Mouse (Mus musculus) urinary bladder, adult 18-20 months (tissue): Measurements from ENCODE around the gene Tube1.

Source experiments
- DNase-seq, 2 experiments: peaks; one replicate each; pipeline ENCODE4 v3.0.0; 2022; ENCODE audit warnings: low spot score in 2 of 2, mixed read lengths in 2 of 2

Gene Tube1

DNA sequence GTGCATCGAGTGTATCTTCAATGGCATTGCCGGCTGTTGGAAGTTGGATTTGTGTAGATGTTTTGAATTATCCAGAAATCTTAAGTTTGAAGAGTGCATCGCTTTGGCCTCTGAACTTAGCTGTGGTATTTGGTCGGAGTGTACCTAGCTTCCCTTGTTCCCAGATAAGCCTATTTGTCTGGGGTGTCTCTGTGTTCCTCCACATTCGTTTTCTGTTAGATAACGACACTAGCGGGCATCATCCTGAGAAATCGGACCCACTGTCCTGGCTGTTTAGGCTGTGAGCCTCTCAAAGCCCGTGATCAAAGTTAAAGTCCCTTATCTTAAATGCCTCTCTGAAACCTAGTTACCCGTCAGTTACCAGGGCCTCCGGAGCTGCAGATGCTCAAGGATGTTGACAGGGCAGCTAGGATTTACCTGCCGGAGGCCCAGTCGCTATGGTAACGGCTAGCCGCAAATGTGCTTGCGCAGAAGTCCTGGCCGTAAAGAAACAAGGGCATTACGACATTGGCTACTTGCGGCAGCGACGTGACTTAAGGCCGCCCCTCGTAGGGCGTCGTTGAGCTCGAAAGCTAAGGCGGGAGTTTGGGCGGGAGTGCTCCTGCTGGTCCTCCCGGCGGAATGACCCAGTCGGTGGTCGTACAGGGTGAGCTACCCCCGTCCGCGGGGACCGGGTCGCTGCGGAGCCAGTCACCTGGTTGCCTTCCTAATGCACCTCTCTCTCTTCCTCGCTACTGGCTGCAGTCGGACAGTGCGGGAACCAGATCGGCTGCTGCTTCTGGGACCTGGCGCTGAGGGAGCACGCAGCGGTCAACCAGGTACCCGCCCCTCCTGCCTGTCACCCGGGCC lies at the start of gene Tube1, which contains the start of gene Fam229b:
TSS of gene Tube1 (plus strand) at position 515 of the 849 bp plus-strand sequence.
TSS of gene Fam229b (minus strand) at position 453 of the 849 bp plus-strand sequence.
- peak; percentile 77 to 83 for DNase-seq

DNA sequence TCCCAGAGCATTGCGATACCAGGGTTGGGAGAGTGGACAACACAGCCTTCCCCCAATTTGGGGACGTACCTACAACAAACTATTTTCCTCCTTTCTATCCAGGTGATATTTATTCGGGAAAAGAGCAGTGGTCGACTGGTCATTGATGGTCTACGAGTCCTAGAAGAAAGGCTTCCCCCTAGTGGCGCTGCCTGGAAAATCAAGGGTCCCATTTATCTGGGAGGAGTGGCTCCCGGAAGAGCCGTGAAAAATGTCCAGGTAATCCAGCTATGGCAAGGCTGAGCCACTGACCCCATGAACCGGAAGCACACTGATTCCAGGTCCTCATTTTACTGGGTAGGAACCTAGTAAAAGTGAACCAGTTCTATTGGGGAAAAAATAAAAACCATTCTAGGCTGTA lies 36.8 kb upstream of the Tube1 start:
- no peak for DNase-seq

DNA sequence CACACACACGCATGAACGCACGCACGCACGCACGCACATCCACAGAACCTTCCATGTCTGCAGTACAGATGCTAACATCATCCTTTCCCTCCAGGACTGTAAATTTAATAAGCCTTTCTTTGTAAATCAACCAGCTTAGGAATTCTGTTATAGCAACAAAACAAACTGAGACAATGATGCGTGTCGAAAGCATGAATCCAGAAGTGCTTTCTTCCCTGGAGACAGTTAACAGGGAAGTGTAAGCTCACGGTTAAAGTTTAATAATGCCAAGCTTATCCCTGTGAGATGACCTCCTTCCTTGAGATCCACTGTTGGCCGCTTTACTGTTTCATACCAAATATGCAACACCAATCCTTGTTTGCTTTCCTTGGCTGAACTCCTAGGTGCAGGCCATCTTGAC lies 35.0 kb upstream of the Tube1 start:
- no peak for DNase-seq

DNA sequence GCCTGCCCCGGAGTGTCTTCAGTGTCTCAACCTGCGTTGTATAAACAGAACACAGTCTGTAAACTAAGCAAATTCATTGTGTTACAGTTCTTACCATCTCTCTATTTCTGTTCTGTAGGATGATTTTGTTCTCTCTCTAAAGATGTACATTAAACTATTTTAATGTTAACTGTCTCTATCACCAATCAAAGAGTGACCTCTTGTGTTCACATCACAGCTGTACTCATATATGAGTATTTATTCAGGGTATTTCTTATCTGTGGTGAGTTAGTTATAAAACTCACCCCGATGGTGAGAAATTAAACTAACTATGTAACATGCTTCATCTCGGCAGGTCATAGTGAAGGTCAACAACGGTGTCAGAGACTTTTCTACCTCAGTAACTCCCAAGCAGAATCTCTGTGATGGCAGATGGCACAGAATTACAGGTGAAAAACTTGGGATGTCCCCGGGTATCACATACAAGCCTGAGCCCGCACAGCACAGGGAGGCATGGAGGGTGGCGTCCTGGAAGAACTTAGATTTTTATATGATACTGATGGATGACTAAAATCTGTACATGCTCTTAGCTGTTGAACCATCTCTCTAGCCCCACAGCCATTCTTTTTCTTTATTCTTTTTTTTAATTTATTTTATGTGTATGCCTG lies 28.9 kb upstream of the Tube1 start:
- no peak for DNase-seq

DNA sequence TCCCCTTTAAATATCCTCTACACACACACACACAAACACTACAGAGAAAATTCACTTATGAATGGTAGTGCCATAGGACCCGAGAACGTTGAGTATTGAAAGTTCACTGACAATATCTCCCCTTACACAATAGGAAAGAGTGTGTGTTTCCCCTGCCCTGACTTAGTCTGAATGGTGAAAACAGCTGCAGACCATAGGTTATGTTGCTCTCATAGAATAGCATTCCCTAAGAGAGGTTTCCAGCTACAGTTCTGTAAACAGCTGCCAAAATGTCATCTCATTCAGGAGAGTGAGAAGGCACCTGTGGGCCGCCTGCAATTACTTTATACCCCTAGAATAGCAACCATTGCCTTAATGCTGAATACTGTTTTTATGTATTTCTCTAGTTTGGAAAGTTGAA lies 27.4 kb upstream of the Tube1 start:
- no peak for DNase-seq

DNA sequence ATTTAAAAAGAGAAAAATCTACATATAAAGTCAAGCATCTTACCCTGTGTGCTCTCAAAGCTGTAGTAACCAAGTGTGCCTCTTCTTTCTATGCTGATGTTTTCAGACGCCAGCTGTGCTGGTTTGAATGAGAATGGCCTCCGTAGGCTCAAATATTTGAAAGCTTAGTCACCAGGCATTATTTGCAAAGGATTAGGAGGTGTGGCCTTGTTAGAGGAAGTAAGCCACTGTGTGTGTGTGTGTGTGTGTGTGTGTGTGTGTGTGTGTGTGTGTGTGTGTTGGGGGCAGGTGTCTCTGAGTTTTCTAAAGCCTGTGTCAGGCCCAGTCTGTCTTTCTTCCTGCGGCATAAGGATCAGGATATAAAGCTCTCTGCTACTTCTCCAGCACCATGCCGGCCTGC lies 26.8 kb upstream of the Tube1 start:
- no peak for DNase-seq

DNA sequence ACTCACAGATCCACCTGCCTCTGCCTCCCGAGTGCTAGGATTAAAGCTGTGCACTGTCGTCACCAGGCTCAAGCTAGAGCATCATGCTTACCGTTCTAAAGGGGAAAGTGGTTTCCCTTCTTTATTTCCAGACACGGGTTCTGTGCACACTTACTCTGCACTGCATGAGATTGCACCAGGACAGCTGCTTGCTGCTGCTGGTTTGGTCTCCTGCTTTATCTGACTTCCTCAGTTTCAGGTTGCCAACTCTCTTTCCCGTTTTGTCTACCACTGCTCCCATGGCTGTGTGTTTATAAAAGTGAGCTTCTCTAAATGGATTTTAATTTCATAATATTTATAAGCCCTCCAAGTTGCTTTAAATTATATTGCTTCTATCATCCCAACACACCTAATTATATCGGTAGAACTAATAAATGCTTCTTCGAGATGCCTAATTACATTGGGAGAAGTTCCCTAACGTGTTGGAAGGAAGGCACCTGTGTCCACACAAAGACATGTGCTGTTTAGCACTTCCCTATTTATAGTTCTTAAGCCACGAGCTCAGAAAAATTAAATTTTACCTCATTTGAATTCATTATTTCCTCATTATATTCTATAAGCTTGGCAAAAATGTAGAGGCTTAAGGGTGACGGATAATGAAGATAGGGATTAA lies 24.8 kb upstream of the Tube1 start:
- DNase-seq: no peak

DNA sequence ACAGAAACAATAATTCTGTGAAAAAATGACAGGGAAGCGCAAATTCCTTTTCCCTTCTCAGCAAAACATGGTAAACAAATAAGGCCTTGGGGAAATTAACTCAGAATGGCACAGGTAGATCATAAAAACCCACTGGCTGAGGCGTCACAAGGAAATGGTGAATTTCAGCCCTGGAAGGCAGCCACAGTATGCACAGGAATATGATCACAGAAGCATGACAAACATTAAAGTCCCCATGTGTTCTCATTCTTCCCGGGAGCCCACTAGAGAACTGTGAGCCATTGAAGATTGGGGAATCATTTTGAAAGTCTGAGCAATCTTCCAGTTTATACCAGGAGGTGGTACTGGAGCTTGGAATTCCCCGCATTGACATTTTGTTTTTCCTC lies 24.3 kb upstream of the Tube1 start:
- DNase-seq: no peak

DNA sequence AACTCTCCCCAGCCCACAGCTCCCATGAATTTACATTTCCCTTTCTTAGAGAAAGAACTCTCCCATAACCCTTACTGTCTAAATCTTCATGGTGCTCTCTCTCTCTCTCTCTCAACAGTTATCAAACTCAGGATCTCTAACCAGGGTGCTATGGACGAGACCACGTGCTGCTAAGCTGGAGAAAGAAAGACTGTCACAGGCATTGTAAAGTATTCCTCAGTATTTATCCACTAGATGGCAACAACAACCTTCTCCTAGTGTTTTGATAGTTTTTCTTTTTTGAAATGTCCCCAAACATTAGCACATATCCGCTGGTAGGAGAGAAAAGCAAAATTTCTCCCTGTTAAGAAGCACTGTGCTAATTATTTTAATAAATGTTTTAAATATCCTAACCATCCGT lies 12.4 kb upstream of the Tube1 start:
- DNase-seq: no peak

DNA sequence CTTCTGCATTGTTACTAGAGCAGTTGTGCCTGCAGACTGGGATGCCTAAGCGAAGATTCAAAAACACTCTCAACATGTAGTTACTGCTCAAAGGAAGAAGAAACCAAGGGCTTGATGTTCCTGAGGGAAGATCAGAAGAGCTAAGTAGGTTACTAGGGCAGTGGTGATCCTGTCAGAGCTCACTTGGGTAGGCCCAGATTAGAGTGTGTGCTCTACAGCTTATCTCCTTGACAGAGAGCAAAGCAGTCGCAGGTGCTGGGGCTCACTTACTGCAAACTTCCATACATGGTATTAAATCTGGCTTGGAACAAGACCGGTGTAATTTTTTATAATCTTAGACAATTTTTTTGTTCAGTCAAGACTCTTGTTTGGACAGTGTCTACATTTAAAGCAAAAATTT lies 4.0 kb downstream of the Tube1 start:
- DNase-seq: no peak

DNA sequence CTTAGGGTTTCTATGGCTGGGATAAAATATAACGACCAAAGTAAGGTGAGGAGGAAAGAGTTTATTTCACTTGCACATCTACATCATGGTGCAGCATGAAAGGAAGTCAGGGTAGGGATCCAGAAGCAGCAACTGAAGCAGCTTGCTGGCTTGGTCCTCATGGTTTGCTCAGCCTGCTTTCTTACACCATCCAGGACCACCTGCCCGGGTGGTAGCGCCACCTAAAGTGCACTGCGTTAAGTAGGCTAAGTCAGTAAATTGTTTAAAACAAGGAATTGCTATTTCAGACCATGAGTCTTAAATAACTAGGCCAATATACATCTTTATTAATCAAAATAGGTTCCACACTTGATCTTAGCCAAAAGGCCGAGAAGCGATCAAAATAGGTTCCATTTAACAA lies 5.0 kb downstream of the Tube1 start:
- no peak for DNase-seq

DNA sequence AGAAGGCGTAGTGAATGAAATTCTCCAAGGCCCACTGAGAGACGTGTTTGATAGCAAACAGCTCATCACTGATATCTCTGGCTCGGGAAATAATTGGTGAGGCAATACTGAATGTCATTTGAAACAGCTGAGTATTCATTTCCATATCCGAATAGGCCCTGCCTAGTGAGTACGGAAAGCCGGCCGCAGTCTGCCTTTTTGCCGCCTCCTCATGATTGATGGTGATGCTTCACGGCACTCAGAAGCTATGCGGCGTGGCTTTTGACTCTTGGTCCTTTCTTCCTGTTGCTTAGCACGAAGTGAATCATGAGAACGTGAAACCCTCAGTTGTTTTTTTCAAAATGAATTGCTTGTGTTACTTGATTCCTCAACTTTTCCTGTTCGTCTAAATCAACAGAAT lies 7.1 kb downstream of the Tube1 start:
- no peak for DNase-seq

DNA sequence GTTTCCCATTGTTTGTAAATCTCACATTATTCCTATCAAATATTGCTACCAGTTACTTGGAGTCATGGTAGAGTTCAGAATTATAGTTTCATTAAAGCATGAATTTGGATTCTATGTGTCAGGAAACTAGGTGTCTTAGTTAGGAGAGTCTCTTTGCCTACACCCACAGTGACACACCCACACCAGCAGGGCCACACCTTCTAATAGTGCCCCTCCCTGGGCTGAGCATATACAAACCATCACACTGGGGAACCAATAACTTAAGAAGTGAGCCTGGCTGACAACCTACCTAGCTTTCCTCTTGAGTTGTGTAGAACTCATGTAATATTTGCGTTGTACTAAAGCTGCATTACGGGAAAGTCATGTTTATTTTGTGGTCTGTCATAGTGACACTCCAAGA lies 7.6 kb downstream of the Tube1 start:
- DNase-seq: no peak

DNA sequence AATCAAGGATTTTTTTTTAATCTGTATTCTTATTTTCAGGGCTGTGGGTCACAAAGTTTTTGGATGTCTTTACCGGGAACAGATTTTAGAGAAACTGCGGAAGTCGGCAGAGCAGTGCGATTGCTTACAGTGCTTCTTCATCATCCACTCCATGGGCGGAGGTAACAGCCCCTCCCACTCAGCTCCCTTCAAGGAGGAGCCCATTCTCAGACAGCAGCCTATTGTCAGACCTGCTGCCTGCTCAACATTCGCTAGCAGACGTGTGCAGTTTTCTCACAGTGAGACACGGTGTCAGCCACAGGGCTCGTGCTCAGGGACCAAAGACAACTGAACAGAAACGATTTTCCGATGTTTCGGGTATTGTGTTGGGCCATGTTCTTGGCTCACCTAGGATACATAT lies 8.4 kb downstream of the Tube1 start:
- DNase-seq: no peak

DNA sequence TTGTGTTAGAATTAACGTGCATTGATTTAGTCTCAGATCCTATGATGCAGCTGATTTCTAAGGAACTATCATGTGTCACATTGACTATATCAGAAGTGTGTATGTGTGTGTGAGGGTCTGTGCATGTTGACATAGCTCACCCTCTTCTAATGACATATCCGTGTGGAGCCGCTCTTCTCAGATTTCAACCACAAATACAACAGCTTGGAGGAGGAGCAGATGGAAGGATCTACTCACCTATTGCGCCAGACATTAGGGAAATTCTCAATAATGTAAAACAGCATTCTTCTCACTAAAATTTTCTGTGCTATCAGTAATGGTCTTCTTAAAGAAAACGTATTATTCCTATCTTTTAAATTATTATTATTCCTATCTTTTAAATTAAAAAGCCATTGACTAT lies 22.9 kb downstream of the Tube1 start:
- DNase-seq: no peak

DNA sequence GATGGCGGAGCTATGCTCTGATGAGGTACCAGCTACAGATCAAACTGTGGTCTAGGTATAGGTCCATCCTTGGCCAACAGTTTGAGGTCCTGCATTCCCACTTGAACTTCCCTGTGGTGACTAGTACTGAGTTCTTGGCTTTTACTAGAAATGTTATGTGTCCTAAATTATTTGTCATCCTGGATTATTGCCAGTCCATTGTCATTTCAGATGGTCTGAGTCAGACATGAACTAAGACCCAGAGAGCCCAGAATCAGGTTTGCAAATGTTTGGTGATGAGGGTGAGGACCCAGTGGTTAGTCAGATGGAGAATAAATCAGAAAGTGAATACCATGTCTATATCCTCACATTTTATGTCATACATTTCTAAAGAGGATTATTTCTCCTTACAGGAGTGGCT lies 23.5 kb downstream of the Tube1 start:
- DNase-seq: no peak

DNA sequence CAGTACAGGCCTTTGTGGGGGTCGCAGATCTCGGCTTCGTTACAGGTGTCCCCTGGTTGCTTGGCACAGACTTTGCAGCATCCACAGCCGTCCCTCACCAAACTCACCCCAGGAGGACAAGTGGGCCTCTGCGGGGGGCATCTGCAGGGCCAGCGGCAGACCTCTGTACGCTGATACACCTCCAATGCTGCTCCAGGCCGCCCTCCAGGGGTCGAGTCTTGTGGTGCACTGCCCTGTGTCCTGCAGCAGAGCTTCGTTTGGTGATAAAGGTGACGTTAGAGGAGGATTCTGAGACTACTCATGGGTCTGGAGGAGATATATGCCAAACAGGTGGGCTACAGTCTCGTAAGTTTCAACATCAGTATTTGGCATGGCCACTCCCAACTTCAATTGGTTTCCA lies 24.5 kb downstream of the Tube1 start:
- DNase-seq: no peak

DNA sequence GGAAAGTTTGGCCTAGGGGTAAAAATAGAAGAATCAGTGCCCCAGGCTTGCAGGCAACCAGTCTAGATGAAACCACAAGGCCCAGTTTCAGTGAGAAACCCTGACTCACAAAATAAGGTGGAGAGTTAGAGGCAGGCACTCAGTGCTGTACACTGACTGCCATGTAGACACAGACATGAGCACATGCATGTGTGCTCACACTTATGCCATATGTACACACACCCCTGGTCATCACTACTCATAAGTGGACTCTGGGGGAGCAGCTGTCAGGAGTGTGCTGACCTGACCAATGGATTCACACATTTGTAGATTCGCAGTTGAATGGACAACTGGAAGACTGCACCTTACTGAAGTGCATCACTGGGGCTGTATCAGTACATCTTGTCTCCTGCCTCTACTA lies 27.6 kb downstream of the Tube1 start:
- no peak for DNase-seq

DNA sequence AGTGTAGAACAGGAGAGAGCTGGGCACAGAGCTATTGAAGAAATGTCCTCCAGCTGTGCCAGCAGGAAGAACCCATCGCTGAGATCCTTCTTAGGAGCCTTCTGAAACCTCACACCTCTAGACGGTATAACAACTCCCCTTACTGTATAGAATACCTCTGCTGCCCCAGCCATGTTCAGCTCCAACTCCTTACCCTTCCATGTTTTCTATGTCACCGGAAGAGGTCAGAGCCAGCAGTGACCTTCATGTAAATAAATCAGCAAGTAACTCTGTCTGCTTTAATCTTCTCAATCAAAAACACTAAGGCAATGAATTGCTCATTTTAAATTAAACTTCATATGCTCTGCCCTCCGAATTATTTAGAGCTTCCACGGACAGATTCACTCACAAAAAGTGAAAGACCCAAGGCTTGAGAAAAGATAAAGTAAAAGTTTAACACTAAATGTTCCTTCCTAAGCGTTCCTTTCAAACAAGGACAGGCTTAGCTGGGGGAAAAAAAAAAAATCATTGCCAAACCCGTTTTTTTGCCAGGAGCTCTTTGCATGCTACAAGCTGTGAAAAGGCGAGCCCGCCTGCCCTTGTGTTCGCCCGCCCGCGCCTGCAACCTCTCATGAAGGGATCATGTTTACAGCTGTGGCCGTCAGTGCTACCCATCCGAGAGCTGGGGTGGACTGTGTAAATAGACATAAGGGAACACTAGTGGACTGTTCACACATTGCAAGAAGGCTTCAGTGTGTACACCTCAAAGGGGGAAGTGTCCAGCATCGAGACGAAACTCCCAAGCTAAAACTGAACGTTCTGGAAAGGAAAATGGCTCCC lies 29.1 kb downstream of the Tube1 start:
- DNase-seq: no peak

DNA sequence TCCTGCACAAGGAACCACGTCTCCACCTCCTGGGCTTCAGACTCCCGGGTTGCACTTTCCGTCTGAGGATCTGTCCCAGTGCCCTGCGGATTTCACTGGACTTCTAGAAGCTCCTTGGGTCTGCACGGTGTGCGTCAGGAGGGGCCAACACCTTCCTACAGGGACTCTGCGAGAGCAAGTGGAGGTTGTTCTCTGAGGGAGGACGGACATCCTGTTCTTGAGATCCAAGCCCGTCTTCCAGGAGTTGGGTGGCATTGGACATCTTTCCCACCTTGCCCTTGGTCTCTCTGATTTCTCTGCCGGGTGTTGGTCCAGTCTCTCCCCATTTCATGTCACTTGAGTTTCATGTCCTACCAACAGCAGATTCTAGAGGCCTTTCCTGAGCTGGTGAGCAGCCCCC lies 29.9 kb downstream of the Tube1 start, which contains the start of gene Ccn6:
TSS of gene Ccn6 (minus strand) at position 101 of the 400 bp plus-strand sequence.
- DNase-seq: no peak

DNA sequence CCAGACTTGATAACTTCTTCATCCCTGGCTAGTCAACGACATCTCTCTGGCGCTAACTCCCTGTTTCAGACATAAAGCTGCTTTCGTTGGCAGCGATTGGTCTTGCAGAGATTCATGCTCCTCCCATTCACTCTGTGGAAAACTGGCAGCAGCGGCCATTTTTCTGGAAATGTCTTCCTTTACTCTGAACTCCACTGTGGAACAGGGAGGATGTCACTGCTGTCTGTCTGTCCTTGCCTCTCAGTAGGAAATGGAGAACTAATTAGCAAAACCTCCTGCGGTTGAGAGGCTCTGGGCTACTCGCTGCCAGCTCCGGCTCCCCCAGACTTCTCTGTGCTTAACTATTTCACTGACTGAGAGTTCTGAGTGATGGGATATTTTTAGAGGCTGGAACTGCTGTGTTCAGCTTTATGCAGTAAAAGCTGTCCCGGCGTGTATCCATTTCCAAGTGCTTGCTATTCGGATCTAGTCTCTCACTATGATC lies 31.9 kb downstream of the Tube1 start:
- DNase-seq: no peak

DNA sequence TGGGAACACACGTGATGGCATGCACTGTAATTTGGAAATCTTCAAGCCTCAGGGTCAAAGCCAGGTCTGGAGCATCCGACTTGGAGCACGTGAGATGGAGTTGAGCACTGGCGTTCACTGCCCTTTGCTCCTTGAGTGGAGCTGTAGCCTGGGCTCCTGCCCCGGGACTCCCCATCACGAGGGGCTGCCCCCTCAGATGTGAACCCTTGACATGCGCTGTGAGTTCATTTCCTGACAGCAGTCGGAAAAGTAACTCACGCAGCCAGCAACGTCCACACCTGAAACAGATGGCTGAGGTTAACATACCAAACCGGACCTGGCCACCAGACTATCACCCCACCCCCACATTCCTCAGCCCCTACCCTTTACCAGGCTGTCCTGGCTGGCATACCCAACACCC lies 33.8 kb downstream of the Tube1 start:
- DNase-seq: no peak
